Mouse (Mus musculus) liver, adult 2 months (tissue): ENCODE results near the gene Palm2. TPM values are rescaled to one million over a fixed set of nuclear protein-coding genes. Genes with fewer than 3 reads are reported as not detected.
A peak's percentile ranks its signal among the peaks of the same experiment; 100 is the strongest.
"Not testable (repeated sequence)": the region's sequence is repeated elsewhere in the genome, so short reads cannot be mapped to it uniquely, and the experiment has no call there.

Experiments used
- DNase-seq: peaks from one replicate; pipeline ENCODE4 v3.0.0-alpha.2; 2011; ENCODE audit warnings: low read depth, low spot score; ENCODE audit errors: extremely low read depth
- H3K27ac ChIP-seq: fragments of 200-500 bp; replicated peaks from 2 replicates; pipeline ENCODE4 v1.5.1; 2012; ENCODE audit warnings: low read depth, mild to moderate bottlenecking, control low read depth, inconsistent platforms, low read length; ENCODE audit not compliant: insufficient read depth
- H3K27me3 ChIP-seq: fragments of 200-500 bp; 2 replicates; pipeline ENCODE4 v1.6.1; 2012; ENCODE audit warnings: mild to moderate bottlenecking, moderate library complexity, low read length, inconsistent platforms; ENCODE audit not compliant: control insufficient read depth, insufficient read depth
- H3K36me3 ChIP-seq: fragments of 200-500 bp; 2 replicates; pipeline ENCODE4 v1.6.1; 2012; ENCODE audit warnings: low read length, inconsistent platforms; ENCODE audit not compliant: control insufficient read depth, insufficient read depth
- H3K4me1 ChIP-seq: fragments of 200-500 bp; 2 replicates; pipeline ENCODE4 v1.6.1; 2011; ENCODE audit warnings: low read length; ENCODE audit not compliant: control insufficient read depth, insufficient read depth
- H3K4me3 ChIP-seq: fragments of 200-500 bp; 2 replicates; pipeline ENCODE4 v1.5.1; 2011; ENCODE audit warnings: low read depth, mild to moderate bottlenecking, control low read depth, low read length, moderate library complexity; ENCODE audit not compliant: insufficient read depth
- H3K79me2 ChIP-seq: fragments of 200-500 bp; 2 replicates; pipeline ENCODE4 v1.6.1; 2012; ENCODE audit warnings: inconsistent platforms, mild to moderate bottlenecking, low read length, moderate library complexity; ENCODE audit not compliant: control insufficient read depth, insufficient read depth
- H3K9ac ChIP-seq: fragments of 200-500 bp; 2 replicates; pipeline ENCODE4 v1.6.1; 2012; ENCODE audit warnings: low read depth, mild to moderate bottlenecking, control low read depth, inconsistent platforms, low read length
- CTCF ChIP-seq: fragments of 200-500 bp; IDR thresholded peaks from 2 replicates; pipeline ENCODE4 v1.5.1; 2011; ENCODE audit warnings: low read depth, low read length, control low read depth
- POLR2A ChIP-seq: fragments of 200-500 bp; IDR thresholded peaks from 2 replicates; pipeline ENCODE4 v1.6.1; 2011; ENCODE audit warnings: low read length, control low read depth; ENCODE audit not compliant: insufficient read depth; ENCODE audit errors: extremely low read depth
- WGBS: fragments of 180-500 bp; shearing (Covaris S2); methylation state at CpG from one replicate; pipeline ENCODE4 v1.1.7; 2018; 5-methylcytosine and 5-hydroxymethylcytosine counted together
- polyA plus RNA-seq: library from polyadenylated mRNA; depleted of rRNA; stranded (reverse); fragments of >200 nt; gene quantifications from 2 replicates; pipeline ENCODE4 v1.2.3, GENCODE M21; 2012; rRNA removed
- total RNA-seq: library from RNA; depleted of rRNA; stranded (reverse); fragments of >200 nt; gene quantifications from 2 replicates; pipeline ENCODE4 v1.2.3, GENCODE M21; 2014; rRNA removed

The Palm2 gene
- total RNA-seq (0.20 and 1.0 TPM in 2 replicates), polyA plus RNA-seq (not detected in 2 replicates)

GRCm38 (mm10) chr4:57433941-57434704 lies at the start of gene Palm2:
TSS of gene Palm2 (plus strand) at chr4:57434247.
- under 1% methylated on average over 67 of the region's 67 CpGs for WGBS
- no peaks in the 10 kb centered on the region for H3K79me2 ChIP-seq
- H3K9ac ChIP-seq: no peak within 1 kb of the TSS
- no peak within 1 kb of the TSS for H3K27ac ChIP-seq
- no peak for DNase-seq
- no peaks in the 10 kb centered on the region for H3K4me1 ChIP-seq
- no peaks in the 10 kb centered on the region for H3K36me3 ChIP-seq
- peak within 1 kb of the TSS; percentile 35; the same call in 1 of the 2 replicates for H3K4me3 ChIP-seq
- TF ChIP-seq CTCF: no peak
- TF ChIP-seq POLR2A: no peak
- peaks cover 13% of the 10 kb centered on the region; the same call in 1 of the 2 replicates for H3K27me3 ChIP-seq

- H3K79me2 ChIP-seq: no peaks in the 10 kb centered on the region
- no peaks in the 10 kb centered on the region for H3K4me1 ChIP-seq
- TF ChIP-seq POLR2A (no peak), CTCF (peak; percentile 33; the same call in 1 of the 2 replicates)
- DNase-seq: peak; percentile 21
- H3K9ac ChIP-seq: no peak overlapping the region
- 91% methylated on average over 2 of the region's 2 CpGs for WGBS
- no peak overlapping the region for H3K4me3 ChIP-seq
- no peaks in the 10 kb centered on the region for H3K27me3 ChIP-seq
- no peak overlapping the region for H3K27ac ChIP-seq
- no peaks in the 10 kb centered on the region for H3K36me3 ChIP-seq
Measured at GRCm38 (mm10) chr4:57384355-57384754, 49.7 kb upstream of the Palm2 start.

GRCm38 (mm10) chr4:57391103-57391502 lies 42.9 kb upstream of the Palm2 start:
- H3K9ac ChIP-seq: no peak overlapping the region
- no peaks in the 10 kb centered on the region for H3K79me2 ChIP-seq
- H3K27me3 ChIP-seq: no peaks in the 10 kb centered on the region
- WGBS: 57% methylated on average over 8 of the region's 8 CpGs
- no peaks in the 10 kb centered on the region for H3K4me1 ChIP-seq
- H3K36me3 ChIP-seq: no peaks in the 10 kb centered on the region
- no peak overlapping the region for H3K4me3 ChIP-seq
- no peak for DNase-seq
- TF ChIP-seq CTCF (no peak), POLR2A (no peak)
- no peak overlapping the region for H3K27ac ChIP-seq

DNA sequence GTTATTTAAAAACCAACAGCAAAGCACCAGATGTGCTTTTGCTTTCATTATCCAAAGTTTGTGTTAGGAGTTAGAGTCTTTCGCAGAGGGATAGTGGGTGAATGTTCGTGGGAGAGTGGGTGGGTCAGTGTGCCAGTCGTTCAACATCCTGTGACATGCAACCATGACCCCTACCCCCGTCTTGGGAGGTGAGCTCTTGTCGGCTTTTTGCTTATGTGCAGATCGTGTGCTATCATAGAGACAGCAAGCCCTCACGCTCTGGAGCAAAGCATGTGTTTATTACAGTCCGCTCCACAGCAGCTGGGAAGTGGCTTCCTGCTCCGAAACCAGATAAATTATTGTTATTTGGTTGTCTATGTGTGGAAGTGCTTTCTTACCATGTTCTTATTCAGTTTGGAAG lies 37.6 kb upstream of the Palm2 start:
- H3K4me1 ChIP-seq: no peaks in the 10 kb centered on the region
- WGBS: 65% methylated on average over 9 of the region's 9 CpGs
- no peaks in the 10 kb centered on the region for H3K36me3 ChIP-seq
- no peak overlapping the region for H3K27ac ChIP-seq
- no peak overlapping the region for H3K9ac ChIP-seq
- no peak for DNase-seq
- no peak for TF ChIP-seq CTCF
- TF ChIP-seq POLR2A: no peak
- no peaks in the 10 kb centered on the region for H3K27me3 ChIP-seq
- no peaks in the 10 kb centered on the region for H3K79me2 ChIP-seq
- H3K4me3 ChIP-seq: no peak overlapping the region

- not testable (repeated sequence) for H3K4me1 ChIP-seq, H3K27ac ChIP-seq, DNase-seq, H3K79me2 ChIP-seq, H3K36me3 ChIP-seq, H3K4me3 ChIP-seq, H3K9ac ChIP-seq, H3K27me3 ChIP-seq
- 69% methylated on average over 6 of the region's 6 CpGs for WGBS
Measured at GRCm38 (mm10) chr4:57412385-57412784, 21.7 kb upstream of the Palm2 start.

- 43% methylated on average over 7 of the region's 7 CpGs for WGBS
- Histone ChIP-seq H3K27me3 (no peaks in the 10 kb centered on the region), H3K36me3 (no peaks in the 10 kb centered on the region), H3K4me1 (no peaks in the 10 kb centered on the region), H3K9ac (no peak overlapping the region), H3K4me3 (no peak overlapping the region), H3K27ac (no peak overlapping the region), H3K79me2 (no peaks in the 10 kb centered on the region)
- TF ChIP-seq CTCF (no peak), POLR2A (no peak)
- DNase-seq: no peak
Measured at GRCm38 (mm10) chr4:57413016-57413415, 21.0 kb upstream of the Palm2 start.

GRCm38 (mm10) chr4:57413670-57414069 lies 20.4 kb upstream of the Palm2 start:
- H3K4me3 ChIP-seq, H3K27me3 ChIP-seq, H3K9ac ChIP-seq, H3K36me3 ChIP-seq, H3K79me2 ChIP-seq, H3K4me1 ChIP-seq, H3K27ac ChIP-seq, DNase-seq: not testable (repeated sequence)
- WGBS: 83% methylated on average over 11 of the region's 11 CpGs
